8 mouse cellular contexts compared by ENCODE assay signal in genomic region chr4:135297931-135298546, GRCm38 (mm10). TPM values are rescaled to one million over a fixed set of nuclear protein-coding genes. Genes with fewer than 3 reads are reported as not detected.
DNase-seq lines count a peak whose midpoint lies in the region; ATAC-seq and TF ChIP-seq lines count a peak whose summit lies in the region.

No protein-coding gene starts in this region.

- DNase-seq in midbrain, embryonic 11.5 days (ENCODE audit: low spot score, missing footprints): no peak
- DNase-seq in embryonic facial prominence, embryonic 11.5 days (ENCODE audit: low spot score): no peak
- DNase-seq in left cerebral cortex, postnatal 10 days (ENCODE audit: extremely low spot score in 1 of 2, low spot score in 2 of 2): peak; percentile 66 to 78
- peak; percentile 88 for DNase-seq in midbrain, postnatal 0 days (ENCODE audit: low spot score)
- DNase-seq in thymus, postnatal 0 days (ENCODE audit: low spot score): no peak

- no peak overlapping the region for H3K4me2 ChIP-seq in midbrain, embryonic 13.5 days (replicated peaks)
- H3K4me2 ChIP-seq in midbrain, embryonic 11.5 days: no peak overlapping the region
- H3K4me2 ChIP-seq in embryonic facial prominence, embryonic 11.5 days (ENCODE audit: low read depth, low read length): no peak overlapping the region
- H3K4me2 ChIP-seq in heart, embryonic 16.5 days (ENCODE audit: low read depth, low read length): no peak overlapping the region
- peak overlapping the region; percentile 13; the same call in 1 of the 2 replicates for H3K4me2 ChIP-seq in midbrain, postnatal 0 days (ENCODE audit: low read depth, low read length, poor library complexity, severe bottlenecking)

- H3K9me3 ChIP-seq in midbrain, embryonic 13.5 days: no peaks in the 10 kb centered on the region
- no peaks in the 10 kb centered on the region for H3K9me3 ChIP-seq in midbrain, embryonic 11.5 days (ENCODE audit: control insufficient read depth, low read length)
- H3K9me3 ChIP-seq in embryonic facial prominence, embryonic 11.5 days (replicated peaks; ENCODE audit: control insufficient read depth, low read length): no peaks in the 10 kb centered on the region
- no peaks in the 10 kb centered on the region for H3K9me3 ChIP-seq in heart, embryonic 16.5 days (replicated peaks; ENCODE audit: control insufficient read depth, low read length)
- H3K9me3 ChIP-seq in midbrain, postnatal 0 days (ENCODE audit: low read length): no peaks in the 10 kb centered on the region

- 63% methylated on average over 15 of the region's 15 CpGs for WGBS in midbrain, embryonic 13.5 days
- 78% methylated on average over 15 of the region's 15 CpGs for WGBS in midbrain, embryonic 11.5 days
- WGBS in embryonic facial prominence, embryonic 11.5 days: 44% methylated on average over 15 of the region's 15 CpGs
- 61% methylated on average over 15 of the region's 15 CpGs for WGBS in heart, embryonic 16.5 days
- 61% methylated on average over 15 of the region's 15 CpGs for WGBS in midbrain, postnatal 0 days

- intact Hi-C loops in left cerebral cortex, postnatal 10 days (cut with DNase I): no loop called here

- no peak for TF ChIP-seq CTCF in midbrain, postnatal 0 days (IDR thresholded peaks at IDR 0.05)

- no peaks in the 10 kb centered on the region for H3K36me3 ChIP-seq in midbrain, embryonic 13.5 days
- H3K36me3 ChIP-seq in midbrain, embryonic 11.5 days (ENCODE audit: control insufficient read depth, insufficient read depth, low read length): no peaks in the 10 kb centered on the region
- no peaks in the 10 kb centered on the region for H3K36me3 ChIP-seq in embryonic facial prominence, embryonic 11.5 days (replicated peaks; ENCODE audit: control insufficient read depth, insufficient read depth, low read depth, low read length)
- no peaks in the 10 kb centered on the region for H3K36me3 ChIP-seq in heart, embryonic 16.5 days (ENCODE audit: control insufficient read depth, insufficient read depth)
- H3K36me3 ChIP-seq in midbrain, postnatal 0 days (ENCODE audit: insufficient read depth, low read length): no peaks in the 10 kb centered on the region

- peak; percentile 67 for ATAC-seq in midbrain, embryonic 13.5 days
- no peak for ATAC-seq in midbrain, embryonic 11.5 days (ENCODE audit: low FRiP score)
- ATAC-seq in embryonic facial prominence, embryonic 11.5 days (replicated peaks; ENCODE audit: insufficient number of reproducible peaks, low FRiP score, low TSS enrichment, low read depth): 0 out of 2 replicates have a peak, but pooled peaks have one; percentile 29
- ATAC-seq in heart, embryonic 16.5 days (replicated peaks; ENCODE audit: extremely low read depth, insufficient read depth, low FRiP score): peak; percentile 55
- ATAC-seq in midbrain, postnatal 0 days (ENCODE audit: low FRiP score): peak; percentile 86
- no peak for ATAC-seq in CD4-positive, CD25-positive, alpha-beta regulatory T cell, adult 4 months

- no peaks in the 10 kb centered on the region for H3K27me3 ChIP-seq in midbrain, embryonic 13.5 days
- no peaks in the 10 kb centered on the region for H3K27me3 ChIP-seq in midbrain, embryonic 11.5 days (ENCODE audit: control insufficient read depth, insufficient read depth, low read length)
- no peaks in the 10 kb centered on the region for H3K27me3 ChIP-seq in embryonic facial prominence, embryonic 11.5 days (ENCODE audit: control insufficient read depth, insufficient read depth, low read length)
- H3K27me3 ChIP-seq in heart, embryonic 16.5 days (ENCODE audit: control insufficient read depth, insufficient read depth, low read length): no peaks in the 10 kb centered on the region
- no peaks in the 10 kb centered on the region for H3K27me3 ChIP-seq in midbrain, postnatal 0 days (ENCODE audit: insufficient read depth, low read length)

- H3K27ac ChIP-seq in midbrain, embryonic 13.5 days: no peak overlapping the region
- H3K27ac ChIP-seq in midbrain, embryonic 11.5 days (ENCODE audit: low read depth, low read length): no peak overlapping the region
- no peak overlapping the region for H3K27ac ChIP-seq in embryonic facial prominence, embryonic 11.5 days (replicated peaks; ENCODE audit: low read depth, low read length)
- peak overlapping the region; percentile 54 for H3K27ac ChIP-seq in heart, embryonic 16.5 days (ENCODE audit: low read length)
- H3K27ac ChIP-seq in midbrain, postnatal 0 days (ENCODE audit: low read depth, low read length): no peak overlapping the region

- H3K4me3 ChIP-seq in midbrain, embryonic 13.5 days (replicated peaks): no peak overlapping the region
- no peak overlapping the region for H3K4me3 ChIP-seq in midbrain, embryonic 11.5 days (ENCODE audit: low read depth, low read length)
- no peak overlapping the region for H3K4me3 ChIP-seq in embryonic facial prominence, embryonic 11.5 days (ENCODE audit: low read depth, low read length)
- no peak overlapping the region for H3K4me3 ChIP-seq in heart, embryonic 16.5 days (ENCODE audit: low read length)
- no peak overlapping the region for H3K4me3 ChIP-seq in midbrain, postnatal 0 days (ENCODE audit: low read depth, low read length)

- H3K4me1 ChIP-seq in midbrain, embryonic 13.5 days (replicated peaks): peaks cover 6% of the 10 kb centered on the region; the same call in 1 of the 2 replicates
- no peaks in the 10 kb centered on the region for H3K4me1 ChIP-seq in midbrain, embryonic 11.5 days (ENCODE audit: control insufficient read depth, insufficient read depth, low read length)
- no peaks in the 10 kb centered on the region for H3K4me1 ChIP-seq in embryonic facial prominence, embryonic 11.5 days (ENCODE audit: control insufficient read depth, insufficient read depth, low read length)
- peaks cover 21% of the 10 kb centered on the region for H3K4me1 ChIP-seq in heart, embryonic 16.5 days (ENCODE audit: control insufficient read depth, insufficient read depth, low read length)
- H3K4me1 ChIP-seq in midbrain, postnatal 0 days (ENCODE audit: insufficient read depth, low read length): no peaks in the 10 kb centered on the region

- no peak overlapping the region; the same call in 1 of the 2 replicates for H3K9ac ChIP-seq in midbrain, embryonic 13.5 days (replicated peaks)
- H3K9ac ChIP-seq in midbrain, embryonic 11.5 days (ENCODE audit: low read length): no peak overlapping the region
- no peak overlapping the region for H3K9ac ChIP-seq in embryonic facial prominence, embryonic 11.5 days (replicated peaks; ENCODE audit: low read length)
- peak overlapping the region; percentile 29; the same call in 1 of the 2 replicates for H3K9ac ChIP-seq in heart, embryonic 16.5 days (ENCODE audit: low read length)
- no peak overlapping the region for H3K9ac ChIP-seq in midbrain, postnatal 0 days (replicated peaks; ENCODE audit: low read length, poor library complexity, severe bottlenecking)

RNA-seq across cellular contexts. Expression of gene Clic4, which starts 25.4 kb away (rescaled TPM):
- polyA plus RNA-seq in midbrain, embryonic 13.5 days (2015; fragmentation: Nextera tagmentation; extraction: Ambion mirVana): 95.1 and 108 TPM in 2 replicates
- polyA plus RNA-seq in midbrain, embryonic 11.5 days (2014; fragmentation: Nextera tagmentation; extraction: Ambion mirVana): 168 and 173 TPM in 2 replicates
- 148 and 156 TPM in 2 replicates for polyA plus RNA-seq in embryonic facial prominence, embryonic 11.5 days (2014; fragmentation: Nextera tagmentation; extraction: Ambion mirVana)
- 289 and 296 TPM in 2 replicates for polyA plus RNA-seq in heart, embryonic 16.5 days (2015; fragmentation: Nextera tagmentation; extraction: Ambion mirVana)
- 10 to 100 TPM; 27.1 to 27.6 TPM for total RNA-seq in left cerebral cortex, postnatal 10 days (2021)
- 47.4 and 55.5 TPM in 2 replicates for total RNA-seq in midbrain, postnatal 0 days (2014; rRNA removed)
- polyA plus RNA-seq in midbrain, postnatal 0 days (2015; fragmentation: Nextera tagmentation; extraction: Ambion mirVana): 38.0 and 38.6 TPM in 2 replicates
- 1 to 10 TPM; 7.0 to 8.0 TPM for polyA plus RNA-seq in CD4-positive, CD25-positive, alpha-beta regulatory T cell, adult 4 months (2017; shearing (Covaris generic))
- polyA plus RNA-seq in thymus, postnatal 0 days (2015; fragmentation: Nextera tagmentation; extraction: Ambion mirVana): 71.1 and 72.5 TPM in 2 replicates

RNA-seq across cellular contexts. Expression of gene Srrm1, which starts 55.1 kb away (rescaled TPM):
- 211 and 246 TPM in 2 replicates for polyA plus RNA-seq in midbrain, embryonic 13.5 days (2015; fragmentation: Nextera tagmentation; extraction: Ambion mirVana)
- polyA plus RNA-seq in midbrain, embryonic 11.5 days (2014; fragmentation: Nextera tagmentation; extraction: Ambion mirVana): 225 and 257 TPM in 2 replicates
- 245 and 269 TPM in 2 replicates for polyA plus RNA-seq in embryonic facial prominence, embryonic 11.5 days (2014; fragmentation: Nextera tagmentation; extraction: Ambion mirVana)
- 134 and 145 TPM in 2 replicates for polyA plus RNA-seq in heart, embryonic 16.5 days (2015; fragmentation: Nextera tagmentation; extraction: Ambion mirVana)
- 100 to 1,000 TPM; 133 to 134 TPM for total RNA-seq in left cerebral cortex, postnatal 10 days (2021)
- 40.1 and 48.3 TPM in 2 replicates for total RNA-seq in midbrain, postnatal 0 days (2014; rRNA removed)
- 142 and 173 TPM in 2 replicates for polyA plus RNA-seq in midbrain, postnatal 0 days (2015; fragmentation: Nextera tagmentation; extraction: Ambion mirVana)
- 100 to 1,000 TPM; 229 to 232 TPM for polyA plus RNA-seq in CD4-positive, CD25-positive, alpha-beta regulatory T cell, adult 4 months (2017; shearing (Covaris generic))
- polyA plus RNA-seq in thymus, postnatal 0 days (2015; fragmentation: Nextera tagmentation; extraction: Ambion mirVana): 213 and 259 TPM in 2 replicates

Comparison
In these comparisons a context has a peak if more than half of its experiments do, and no peak if none do; other contexts are left out.
1. ATAC-seq: peak in midbrain, embryonic 13.5 days (single experiment), embryonic facial prominence, embryonic 11.5 days (single experiment), heart, embryonic 16.5 days (single experiment) and midbrain, postnatal 0 days (single experiment); none in midbrain, embryonic 11.5 days (single experiment) and CD4-positive, CD25-positive, alpha-beta regulatory T cell, adult 4 months (single experiment).
2. DNase-seq: peak in left cerebral cortex, postnatal 10 days (2 of 2) and midbrain, postnatal 0 days (single experiment); none in midbrain, embryonic 11.5 days (single experiment), embryonic facial prominence, embryonic 11.5 days (single experiment) and thymus, postnatal 0 days (single experiment).